Mouse (Mus musculus) testis, postnatal 10 days (tissue): Measurements from ENCODE around the gene Gm20538.
A peak's percentile ranks its signal among the peaks of the same experiment; 100 is the strongest.

Source experiments
- DNase-seq: peaks from one replicate; pipeline ENCODE4 v3.0.0; 2021; ENCODE audit warnings: low spot score

Gm20538 gene

GRCm38 (mm10) chr19:44552731-44553130 is at the start of gene Gm20538:
Gene Gm20538 (minus strand): TSS chr19:44552831.
- DNase-seq: no peak

- no peak for DNase-seq
Measured at GRCm38 (mm10) chr19:44594180-44594579, 41.5 kb upstream of the Gm20538 start.

- no peak for DNase-seq
Measured at GRCm38 (mm10) chr19:44591638-44592037, 39.0 kb upstream of the Gm20538 start.

GRCm38 (mm10) chr19:44590992-44591391 is 38.4 kb upstream of the Gm20538 start:
- DNase-seq: no peak

GRCm38 (mm10) chr19:44589591-44590223 is 37.1 kb upstream of the Gm20538 start:
- no peak for DNase-seq

- no peak for DNase-seq
Measured at GRCm38 (mm10) chr19:44588036-44588435, 35.4 kb upstream of the Gm20538 start.

- DNase-seq: peak; percentile 97
Measured at GRCm38 (mm10) chr19:44582638-44583309, 30.1 kb upstream of the Gm20538 start.

GRCm38 (mm10) chr19:44582103-44582502 is 29.5 kb upstream of the Gm20538 start:
- DNase-seq: no peak

- DNase-seq: no peak
Measured at GRCm38 (mm10) chr19:44578038-44578437, 25.4 kb upstream of the Gm20538 start.

GRCm38 (mm10) chr19:44576275-44576674 is 23.6 kb upstream of the Gm20538 start:
- no peak for DNase-seq

- no peak for DNase-seq
Measured at GRCm38 (mm10) chr19:44567763-44568162, 15.1 kb upstream of the Gm20538 start.

- DNase-seq: no peak
Measured at GRCm38 (mm10) chr19:44564006-44564405, 11.4 kb upstream of the Gm20538 start.

GRCm38 (mm10) chr19:44562652-44563206 is 10.1 kb upstream of the Gm20538 start, which contains the start of gene Hif1an:
Gene Hif1an (plus strand): TSS chr19:44562850.
- DNase-seq: peak; percentile 94

- DNase-seq: peak; percentile 98
Measured at GRCm38 (mm10) chr19:44554861-44555590, 2.4 kb upstream of the Gm20538 start, which contains the start of gene Ndufb8. Gene Ndufb8 (minus strand): TSS chr19:44555440.

- DNase-seq: no peak
Measured at GRCm38 (mm10) chr19:44554490-44554860, 1.8 kb upstream of the Gm20538 start.

- no peak for DNase-seq
Measured at GRCm38 (mm10) chr19:44553286-44553685, 655 bp upstream of the Gm20538 start.

GRCm38 (mm10) chr19:44545321-44546041 is 7.2 kb downstream of the Gm20538 start, which contains the start of gene Sec31b:
Gene Sec31b (minus strand): TSS chr19:44545864.
- peak; percentile 73 for DNase-seq

- DNase-seq: peak; percentile 88
Measured at GRCm38 (mm10) chr19:44544775-44545174, 7.9 kb downstream of the Gm20538 start.

GRCm38 (mm10) chr19:44544372-44544771 is 8.3 kb downstream of the Gm20538 start:
- DNase-seq: no peak

GRCm38 (mm10) chr19:44542694-44543178 is 9.9 kb downstream of the Gm20538 start:
- no peak for DNase-seq

GRCm38 (mm10) chr19:44537416-44537815 is 15.2 kb downstream of the Gm20538 start:
- DNase-seq: no peak

- DNase-seq: no peak
Measured at GRCm38 (mm10) chr19:44535376-44535775, 17.3 kb downstream of the Gm20538 start.
